Mouse (Mus musculus): ENCODE measurements around the gene Rab23.
"Not testable (repeated sequence)": the region's sequence is repeated elsewhere in the genome, so short reads cannot be mapped to it uniquely, and the experiment has no call there.

The Rab23 gene

GRCm38 (mm10) chr1:33734001-33734685 lies 14.5 kb downstream of the Rab23 start:
- DNase-seq (ENCODE audit: low spot score): peak; percentile 64

GRCm38 (mm10) chr1:33738281-33738680 lies 18.6 kb downstream of the Rab23 start:
- no peak for DNase-seq (ENCODE audit: low spot score)

GRCm38 (mm10) chr1:33738681-33739278 lies 19.1 kb downstream of the Rab23 start:
- DNase-seq (ENCODE audit: low spot score): no peak

- peak; percentile 93 for DNase-seq (ENCODE audit: low spot score)
Observed at GRCm38 (mm10) chr1:33739302-33739701, 19.6 kb downstream of the Rab23 start.

GRCm38 (mm10) chr1:33742903-33743302 lies 23.2 kb downstream of the Rab23 start:
- no peak for DNase-seq (ENCODE audit: low spot score)

GRCm38 (mm10) chr1:33744815-33745214 lies 25.1 kb downstream of the Rab23 start:
- DNase-seq (ENCODE audit: low spot score): not testable (repeated sequence)

GRCm38 (mm10) chr1:33745901-33746300 lies 26.2 kb downstream of the Rab23 start:
- DNase-seq (ENCODE audit: low spot score): no peak

GRCm38 (mm10) chr1:33749109-33749508 lies 29.4 kb downstream of the Rab23 start:
- DNase-seq (ENCODE audit: low spot score): no peak

- not testable (repeated sequence) for DNase-seq (ENCODE audit: low spot score)
Observed at GRCm38 (mm10) chr1:33749709-33750108, 30.0 kb downstream of the Rab23 start.

GRCm38 (mm10) chr1:33751283-33751682 lies 31.6 kb downstream of the Rab23 start:
- no peak for DNase-seq (ENCODE audit: low spot score)

GRCm38 (mm10) chr1:33754089-33754488 lies 34.4 kb downstream of the Rab23 start:
- DNase-seq (ENCODE audit: low spot score): no peak

GRCm38 (mm10) chr1:33754965-33755735 lies 35.5 kb downstream of the Rab23 start:
- no peak for DNase-seq (ENCODE audit: low spot score)

- no peak for DNase-seq (ENCODE audit: low spot score)
Observed at GRCm38 (mm10) chr1:33755799-33756198, 36.1 kb downstream of the Rab23 start.

GRCm38 (mm10) chr1:33756258-33757032 lies 36.8 kb downstream of the Rab23 start:
- no peak for DNase-seq (ENCODE audit: low spot score)

- DNase-seq (ENCODE audit: low spot score): peak; percentile 55
Observed at GRCm38 (mm10) chr1:33757033-33757413, 37.3 kb downstream of the Rab23 start.

- DNase-seq (ENCODE audit: low spot score): peak; percentile 70
Observed at GRCm38 (mm10) chr1:33757491-33758041, 37.9 kb downstream of the Rab23 start, which contains the start of gene Bag2. Gene Bag2 (minus strand): TSS chr1:33757795.

- peak; percentile 46 for DNase-seq (ENCODE audit: low spot score)
Observed at GRCm38 (mm10) chr1:33758488-33758887, 38.8 kb downstream of the Rab23 start.

GRCm38 (mm10) chr1:33763826-33764225 lies 44.1 kb downstream of the Rab23 start:
- DNase-seq (ENCODE audit: low spot score): no peak

- no peak for DNase-seq (ENCODE audit: low spot score)
Observed at GRCm38 (mm10) chr1:33765468-33766080, 45.9 kb downstream of the Rab23 start.

- DNase-seq (ENCODE audit: low spot score): no peak
Observed at GRCm38 (mm10) chr1:33766520-33767508, 47.1 kb downstream of the Rab23 start.
